Mouse (Mus musculus) liver, embryonic 11.5 days (tissue): ENCODE data around the gene Ear2. TPM values are rescaled to one million over a fixed set of nuclear protein-coding genes. Genes with fewer than 3 reads are reported as not detected.
"Not testable (repeated sequence)": the region's sequence is repeated elsewhere in the genome, so short reads cannot be mapped to it uniquely, and the experiment has no call there.

ENCODE experiments used
- ATAC-seq: fragments of 200-750 bp; cut with Nextera tagmentation; replicated peaks from 2 replicates; pipeline ENCODE4 v1.8.0; 2017; ENCODE audit warnings: moderate number of reproducible peaks, mild to moderate bottlenecking, moderate TSS enrichment, moderate library complexity; ENCODE audit not compliant: low FRiP score
- DNase-seq: peaks from one replicate; pipeline ENCODE4 v3.0.0-alpha.2; 2017; ENCODE audit warnings: low spot score
- H3K27ac ChIP-seq: fragments of 300-500 bp; sonication (generic); 2 replicates; pipeline ENCODE4 v1.5.1; 2014; ENCODE audit warnings: mild to moderate bottlenecking, low read depth, low read length, control low read depth
- H3K27me3 ChIP-seq: fragments of 300-500 bp; sonication (generic); replicated peaks from 2 replicates; pipeline ENCODE4 v1.6.1; 2014; ENCODE audit warnings: low read length, mixed read lengths; ENCODE audit not compliant: control insufficient read depth, insufficient read depth
- H3K36me3 ChIP-seq: fragments of 300-500 bp; sonication (generic); 2 replicates; pipeline ENCODE4 v1.6.1; 2014; ENCODE audit warnings: mild to moderate bottlenecking, low read length, moderate library complexity, mixed read lengths; ENCODE audit not compliant: control insufficient read depth, insufficient read depth
- H3K4me1 ChIP-seq: fragments of 300-500 bp; sonication (generic); replicated peaks from 2 replicates; pipeline ENCODE4 v1.6.1; 2014; ENCODE audit warnings: low read length, mixed read lengths; ENCODE audit not compliant: control insufficient read depth, insufficient read depth
- H3K4me2 ChIP-seq: fragments of 300-500 bp; sonication (generic); 2 replicates; pipeline ENCODE4 v1.6.1; 2014; ENCODE audit warnings: mild to moderate bottlenecking, control low read depth, moderate library complexity
- H3K4me3 ChIP-seq: fragments of 300-500 bp; sonication (generic); 2 replicates; pipeline ENCODE4 v1.5.1; 2014; ENCODE audit warnings: low read depth, low read length, control low read depth
- H3K9ac ChIP-seq: fragments of 300-500 bp; sonication (generic); 2 replicates; pipeline ENCODE4 v1.6.1; 2014; ENCODE audit warnings: low read depth, low read length, control low read depth
- H3K9me3 ChIP-seq: fragments of 300-500 bp; sonication (generic); 2 replicates; pipeline ENCODE4 v1.6.1; 2016; ENCODE audit warnings: low read length, inconsistent platforms, mixed read lengths; ENCODE audit not compliant: control insufficient read depth
- WGBS: fragments of 180-500 bp; shearing (Covaris S2); extraction: QIAGEN DNeasy Blood & Tissue Kit; methylation state at CpG from one replicate; pipeline ENCODE4 v1.1.7; 2014; 5-methylcytosine and 5-hydroxymethylcytosine counted together
- polyA plus RNA-seq: library from polyadenylated mRNA; unstranded; fragments of >200 nt; fragmentation: Nextera tagmentation; extraction: Ambion mirVana; gene quantifications from 2 replicates; pipeline ENCODE4 v1.2.1, GENCODE M21; 2014

Gene Ear2
- polyA plus RNA-seq: 8.9 and 10.3 TPM in 2 replicates

- not testable (repeated sequence) for H3K4me1 ChIP-seq, ATAC-seq, DNase-seq, H3K4me3 ChIP-seq, H3K9ac ChIP-seq, H3K27me3 ChIP-seq, H3K27ac ChIP-seq, H3K4me2 ChIP-seq, H3K36me3 ChIP-seq, H3K9me3 ChIP-seq
- WGBS: 72% methylated on average over 2 of the region's 2 CpGs
Observed at GRCm38 (mm10) chr14:44102354-44102753, at the start of gene Ear2. TSS of gene Ear2 (plus strand) at chr14:44102654.

- not testable (repeated sequence) for H3K4me1 ChIP-seq, DNase-seq, H3K4me2 ChIP-seq, H3K36me3 ChIP-seq, H3K27ac ChIP-seq, H3K9ac ChIP-seq, ATAC-seq, H3K9me3 ChIP-seq, H3K27me3 ChIP-seq, H3K4me3 ChIP-seq
- WGBS: 74% methylated on average over 1 of the region's 1 CpGs
Observed at GRCm38 (mm10) chr14:44067879-44068278, 34.6 kb upstream of the Ear2 start.

- not testable (repeated sequence) for H3K36me3 ChIP-seq, H3K4me3 ChIP-seq, DNase-seq, H3K9me3 ChIP-seq, H3K9ac ChIP-seq, ATAC-seq, H3K4me2 ChIP-seq, H3K4me1 ChIP-seq, H3K27me3 ChIP-seq, H3K27ac ChIP-seq
- 69% methylated on average over 1 of the region's 3 CpGs for WGBS
Observed at GRCm38 (mm10) chr14:44070595-44070994, 31.9 kb upstream of the Ear2 start.

GRCm38 (mm10) chr14:44077785-44078341 is 24.6 kb upstream of the Ear2 start:
- not testable (repeated sequence) for H3K4me3 ChIP-seq, H3K27me3 ChIP-seq, DNase-seq, ATAC-seq, H3K36me3 ChIP-seq, H3K9ac ChIP-seq, H3K4me1 ChIP-seq, H3K9me3 ChIP-seq, H3K4me2 ChIP-seq, H3K27ac ChIP-seq
- 53% methylated on average over 5 of the region's 5 CpGs for WGBS

GRCm38 (mm10) chr14:44086588-44086987 is 15.9 kb upstream of the Ear2 start:
- not testable (repeated sequence) for ATAC-seq, DNase-seq, H3K4me1 ChIP-seq, H3K36me3 ChIP-seq, H3K4me2 ChIP-seq, H3K4me3 ChIP-seq, H3K9me3 ChIP-seq, H3K27me3 ChIP-seq, H3K27ac ChIP-seq, H3K9ac ChIP-seq
- 92% methylated on average over 1 of the region's 1 CpGs for WGBS

GRCm38 (mm10) chr14:44087535-44087934 is 14.9 kb upstream of the Ear2 start:
- not testable (repeated sequence) for H3K9me3 ChIP-seq, H3K27ac ChIP-seq, H3K9ac ChIP-seq, H3K4me1 ChIP-seq, H3K27me3 ChIP-seq, ATAC-seq, H3K4me3 ChIP-seq, H3K36me3 ChIP-seq, H3K4me2 ChIP-seq, DNase-seq
- WGBS: 44% methylated on average over 2 of the region's 2 CpGs

- 38% methylated on average over 1 of the region's 1 CpGs for WGBS
- H3K9ac ChIP-seq, H3K4me2 ChIP-seq, H3K9me3 ChIP-seq, H3K4me3 ChIP-seq, ATAC-seq, H3K27ac ChIP-seq, H3K27me3 ChIP-seq, DNase-seq, H3K36me3 ChIP-seq, H3K4me1 ChIP-seq: not testable (repeated sequence)
Observed at GRCm38 (mm10) chr14:44091524-44091923, 10.9 kb upstream of the Ear2 start.

GRCm38 (mm10) chr14:44094445-44094844 is 8.0 kb upstream of the Ear2 start:
- not testable (repeated sequence) for H3K4me2 ChIP-seq, H3K9ac ChIP-seq, ATAC-seq, H3K27ac ChIP-seq, H3K4me1 ChIP-seq, H3K4me3 ChIP-seq, DNase-seq, H3K27me3 ChIP-seq, H3K9me3 ChIP-seq, H3K36me3 ChIP-seq
- 46% methylated on average over 5 of the region's 5 CpGs for WGBS

- not testable (repeated sequence) for H3K9me3 ChIP-seq, H3K4me1 ChIP-seq, H3K4me3 ChIP-seq, H3K27ac ChIP-seq, H3K36me3 ChIP-seq, H3K27me3 ChIP-seq, H3K9ac ChIP-seq, H3K4me2 ChIP-seq, DNase-seq
- WGBS: no CpG with 5 or more reads among the region's 1 CpGs
- ATAC-seq: peak; percentile 73
Observed at GRCm38 (mm10) chr14:44100030-44100429, 2.4 kb upstream of the Ear2 start.
